Mouse (Mus musculus) adrenal gland, postnatal 36 days (tissue): ENCODE data around the gene Ier5l. TPM values are rescaled to one million over a fixed set of nuclear protein-coding genes. Genes with fewer than 3 reads are reported as not detected.

Experiments used
- DNase-seq, 2 experiments: peaks; one replicate each; pipeline ENCODE4 v3.0.0; 2021; ENCODE audit warnings: mixed read lengths in 1 of 2
- total RNA-seq, 2 experiments: library from RNA; stranded (reverse); gene quantifications; 2 replicates each; pipeline ENCODE4 v1.2.3; 2021

The Ier5l gene
- total RNA-seq, 2 experiments from 2014 or later: 3.3 to 4.5 TPM

GRCm38 (mm10) chr2:30441518-30442497 is 32.2 kb downstream of the Ier5l start:
- peak; percentile 80 to 89 for DNase-seq

DNA sequence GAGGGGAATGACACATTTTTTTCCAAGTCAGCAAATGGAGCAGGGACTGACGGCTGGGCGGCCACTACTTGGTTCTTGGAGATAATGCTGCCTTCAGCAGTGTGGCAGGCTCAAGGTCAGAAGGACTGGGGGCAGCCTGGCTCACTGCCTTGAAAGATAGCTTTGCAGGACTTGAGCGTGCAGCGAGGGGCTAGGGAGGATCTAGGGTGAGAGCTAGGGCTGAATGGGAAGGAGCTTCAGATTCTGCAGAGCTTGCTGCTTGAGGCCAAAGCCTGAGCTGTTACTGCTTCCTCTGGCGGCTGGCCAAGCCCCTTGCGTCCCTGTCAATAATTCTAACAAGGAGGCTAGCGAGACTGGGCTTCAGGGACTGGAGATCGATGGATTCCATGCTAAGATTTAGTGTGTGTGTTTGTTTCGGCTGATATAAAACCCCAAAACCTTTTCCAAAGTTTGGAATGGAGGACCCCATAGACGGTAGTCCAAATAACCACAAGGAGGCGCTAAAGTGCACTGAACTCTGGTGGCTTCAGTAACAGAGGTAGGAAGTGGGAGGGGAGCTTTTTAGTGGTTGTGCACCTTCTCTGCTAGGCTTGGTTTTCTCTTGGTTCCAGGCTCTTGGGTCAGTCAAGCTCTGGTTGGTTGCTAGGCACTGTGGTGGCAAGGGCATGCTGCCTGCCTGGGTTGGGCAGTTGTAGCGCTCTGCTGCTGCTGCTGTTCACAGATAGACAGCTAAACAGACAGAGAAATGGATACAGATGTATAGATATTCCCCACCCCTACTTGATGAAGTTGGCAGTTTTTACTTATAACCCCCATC is 33.1 kb downstream of the Ier5l start:
- peak; percentile 76 to 82 for DNase-seq

GRCm38 (mm10) chr2:30440211-30440700 is 33.8 kb downstream of the Ier5l start:
- DNase-seq: peak in 1 of 2 experiments; percentile 53

- DNase-seq: no peak
These were observed 34.4 kb downstream of the Ier5l start for GRCm38 (mm10) chr2:30439631-30440030.

DNA sequence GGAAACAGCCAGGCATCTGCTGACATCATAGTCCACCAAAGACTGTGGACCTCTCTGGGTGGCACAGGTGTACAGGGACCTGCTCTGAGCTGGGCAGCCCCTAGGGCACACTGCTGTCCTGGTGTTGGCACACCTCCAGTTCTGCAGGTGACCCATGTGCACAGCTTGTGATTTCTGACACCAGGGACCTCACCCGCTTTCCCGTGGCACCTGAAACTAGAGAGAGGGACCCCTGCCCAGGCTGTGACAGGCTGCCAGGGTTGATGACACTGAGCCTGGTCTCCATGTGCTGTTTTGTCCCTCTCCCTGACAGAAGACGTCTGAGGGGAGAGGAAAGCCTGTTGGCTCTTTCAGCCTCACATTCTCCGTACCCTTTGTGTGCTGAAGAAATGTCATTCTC is 36.2 kb downstream of the Ier5l start:
- no peak for DNase-seq

- DNase-seq: no peak
These were observed 37.2 kb downstream of the Ier5l start for GRCm38 (mm10) chr2:30436809-30437208.

DNA sequence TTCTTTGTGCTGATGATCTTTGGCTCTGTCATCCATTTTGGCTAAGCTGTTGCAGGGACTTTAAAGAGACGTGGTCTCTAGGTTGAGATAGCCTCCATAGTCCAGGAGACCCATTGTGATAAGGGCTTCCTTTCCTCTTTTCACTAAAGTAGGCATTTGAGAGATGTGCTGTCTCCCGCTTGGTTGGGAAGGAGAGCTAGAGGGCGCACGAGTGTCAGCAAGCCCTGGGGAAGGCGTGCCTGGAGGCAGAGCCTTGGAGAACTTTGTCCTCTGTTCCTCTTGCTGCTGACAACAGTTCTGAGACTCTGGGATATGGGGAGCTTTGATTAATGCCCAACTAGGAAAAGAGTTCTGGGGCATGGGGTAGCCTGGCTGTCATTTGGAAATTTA is 37.9 kb downstream of the Ier5l start:
- peak; percentile 60 to 70 for DNase-seq

DNA sequence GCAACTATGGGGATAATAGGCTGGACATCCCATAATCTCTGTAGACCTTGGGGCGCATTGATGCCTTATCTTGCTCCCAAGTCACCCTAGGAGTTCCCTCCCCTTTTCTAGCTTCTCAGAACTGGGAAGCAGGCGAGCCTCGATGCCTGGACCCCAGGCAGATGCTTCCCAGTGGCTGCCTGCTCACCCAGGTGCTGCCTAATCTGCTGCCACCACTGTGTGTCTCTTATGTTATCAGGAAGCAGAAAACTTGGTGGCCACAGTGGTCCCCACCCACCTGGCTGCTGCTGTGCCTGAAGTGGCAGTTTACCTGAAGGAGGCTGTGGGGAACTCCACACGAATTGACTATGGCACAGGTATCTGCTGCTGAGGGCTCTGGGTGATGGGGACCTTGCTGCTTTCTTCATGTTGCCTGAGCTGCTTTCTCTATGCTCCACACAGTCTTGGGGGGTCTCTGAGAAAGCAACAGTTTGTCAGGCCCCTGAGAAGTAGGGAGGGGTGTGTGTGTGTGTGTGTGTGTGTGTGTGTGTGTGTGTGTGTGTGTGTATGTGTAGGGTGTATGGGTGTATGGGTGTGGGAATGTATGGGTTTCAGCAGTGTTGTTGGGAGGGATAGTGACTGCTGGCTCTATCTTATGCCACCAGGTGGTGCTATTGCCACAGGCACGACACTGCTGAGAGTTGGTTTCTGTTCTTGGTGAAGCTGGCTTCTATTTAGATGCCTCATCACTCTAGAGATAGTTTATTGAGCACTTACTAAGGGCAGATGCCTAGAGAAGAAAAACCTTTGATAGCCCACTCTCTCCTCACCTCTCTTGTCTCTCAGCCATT is 38.5 kb downstream of the Ier5l start:
- peak; percentile 75 to 78 for DNase-seq

DNA sequence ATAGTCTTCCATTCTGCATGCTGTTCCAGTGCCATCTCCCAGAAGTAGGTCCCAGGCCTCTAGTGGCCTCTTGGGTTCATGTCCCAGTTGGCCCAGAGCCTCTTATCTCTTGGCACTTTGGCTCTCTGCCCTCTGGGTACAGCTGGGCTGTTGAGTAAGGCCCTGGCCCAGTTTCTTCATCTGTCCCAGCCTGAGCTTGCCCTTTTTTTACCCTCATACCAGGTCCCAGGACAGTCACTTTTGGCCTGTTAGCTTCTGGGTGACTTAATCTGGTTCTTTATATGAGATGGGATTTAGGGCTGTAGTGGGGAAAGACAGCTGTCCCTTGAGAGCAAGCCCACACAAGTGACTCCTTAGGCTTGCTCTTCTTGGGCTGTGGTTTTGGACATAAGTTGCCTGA is 44.9 kb downstream of the Ier5l start:
- DNase-seq: peak; percentile 85 to 87

Other genes starting within 250 kb of the Ier5l start
- 10 to 100 TPM; 57.6 to 75.2 TPM for gene Lrrc8a, start 236.5 kb downstream of the Ier5l start, total RNA-seq
- gene Gm28035, start 233.7 kb downstream of the Ier5l start, total RNA-seq: 1 to 10 TPM; 1.3 to 2.1 TPM
- 10 to 100 TPM; 15.3 to 19.5 TPM for gene Phyhd1, start 208.0 kb downstream of the Ier5l start, total RNA-seq
- not detected for gene Gm28038, start 193.2 kb downstream of the Ier5l start, total RNA-seq
- gene Dolk, start 187.9 kb downstream of the Ier5l start, total RNA-seq: 10 to 100 TPM; 42.8 to 51.3 TPM
- 10 to 100 TPM; 33.9 to 35.9 TPM for gene Nup188, start 187.8 kb downstream of the Ier5l start, total RNA-seq
- gene Sh3glb2, start 114.9 kb downstream of the Ier5l start, total RNA-seq: 10 to 100 TPM; 68.2 to 69.5 TPM
- 10 to 100 TPM; 72.9 to 89.7 TPM for gene Miga2, start 110.0 kb downstream of the Ier5l start, total RNA-seq
- 10 to 100 TPM; 18.2 to 18.7 TPM for gene Dolpp1, start 82.0 kb downstream of the Ier5l start, total RNA-seq
- 100 to 1,000 TPM; 124 to 168 TPM for gene Crat, start 58.4 kb downstream of the Ier5l start, total RNA-seq
- gene Ptpa, start 58.2 kb downstream of the Ier5l start, total RNA-seq: 100 to 1,000 TPM; 123 to 143 TPM
- 1 to 10 TPM in 1 of 2 experiments, under 1 TPM in 1; 0.40 to 2.1 TPM for gene Cstad, start 120.8 kb upstream of the Ier5l start, total RNA-seq